Mouse (Mus musculus) natural killer cell, adult 2 months (primary cell): ENCODE measurements around the gene Pdpk1.
"Not testable (repeated sequence)": the region's sequence is repeated elsewhere in the genome, so short reads cannot be mapped to it uniquely, and the experiment has no call there.

Experiments
- DNase-seq, 2 experiments: peaks; one replicate each; pipeline ENCODE4 v3.0.0; 2022; ENCODE audit warnings: low spot score in 2 of 2

The Pdpk1 gene

DNA sequence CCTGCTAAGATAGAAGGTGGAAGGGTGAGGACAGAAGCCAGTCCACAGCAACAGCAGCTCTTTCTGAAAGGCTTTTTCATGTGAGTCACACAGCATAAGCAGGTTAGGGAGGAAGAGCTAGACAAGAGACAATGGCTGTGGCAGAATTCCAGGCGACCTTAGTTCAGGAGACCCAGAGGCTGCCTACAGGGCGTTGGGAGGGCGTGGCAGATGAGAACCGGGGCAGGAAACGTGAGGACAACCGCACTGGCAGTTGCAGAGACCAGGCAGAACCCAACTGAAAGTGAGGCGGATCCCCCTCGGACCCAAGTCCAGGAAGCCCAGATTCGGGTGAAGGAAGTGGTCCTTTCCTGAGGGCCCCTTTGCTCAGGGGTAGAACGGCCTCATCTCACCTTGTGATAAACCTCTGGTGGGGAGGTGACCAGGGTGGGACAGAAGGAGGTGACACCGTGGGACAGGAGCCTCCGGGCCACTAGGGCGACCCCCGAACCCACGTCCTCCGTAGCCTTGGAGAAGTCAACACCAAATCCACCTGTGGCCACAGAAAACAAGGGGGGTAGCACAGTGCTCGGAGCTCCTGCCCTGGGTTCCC lies 12.0 kb upstream of the Pdpk1 start:
- peak in 1 of 2 experiments; percentile 30 for DNase-seq

DNA sequence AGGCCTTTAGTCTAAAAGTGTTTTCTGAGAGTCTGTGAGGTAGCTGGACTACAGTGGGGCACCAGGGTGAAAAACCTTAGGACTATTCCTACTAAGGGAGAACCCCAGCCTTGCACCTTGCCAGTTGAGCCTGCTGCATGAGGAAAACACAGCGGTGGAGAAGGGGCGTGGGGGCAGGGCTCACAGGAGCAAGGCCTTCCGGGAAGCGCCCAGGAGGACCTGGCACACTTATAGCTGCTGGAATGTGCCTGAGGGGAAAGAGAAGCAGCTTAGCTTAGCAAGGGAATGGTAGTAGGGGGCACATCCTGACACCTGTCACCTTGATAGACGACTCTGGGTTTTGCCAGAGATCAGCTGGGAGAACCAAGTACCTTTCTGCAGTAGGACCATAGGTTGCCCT lies 10.7 kb upstream of the Pdpk1 start:
- no peak for DNase-seq

DNA sequence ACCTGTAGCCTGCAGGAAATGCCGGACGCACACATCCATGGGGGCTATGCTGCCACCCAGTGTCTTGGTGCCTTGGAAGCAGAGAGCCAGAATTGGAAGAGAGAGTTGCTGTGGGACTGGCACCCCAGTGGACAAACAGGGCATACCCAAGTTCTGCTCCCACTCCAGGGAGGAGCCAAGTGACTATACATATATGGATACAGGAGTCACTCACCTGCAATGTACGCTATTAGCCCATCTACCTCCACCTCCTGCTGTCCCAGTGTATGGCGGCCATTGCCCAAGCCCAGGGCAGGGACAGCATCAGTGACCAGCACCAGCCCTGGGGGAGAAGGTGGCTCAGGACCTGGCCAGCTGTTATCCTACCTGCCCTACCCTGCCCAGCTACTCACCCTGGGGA lies 6.8 kb upstream of the Pdpk1 start:
- no peak for DNase-seq

DNA sequence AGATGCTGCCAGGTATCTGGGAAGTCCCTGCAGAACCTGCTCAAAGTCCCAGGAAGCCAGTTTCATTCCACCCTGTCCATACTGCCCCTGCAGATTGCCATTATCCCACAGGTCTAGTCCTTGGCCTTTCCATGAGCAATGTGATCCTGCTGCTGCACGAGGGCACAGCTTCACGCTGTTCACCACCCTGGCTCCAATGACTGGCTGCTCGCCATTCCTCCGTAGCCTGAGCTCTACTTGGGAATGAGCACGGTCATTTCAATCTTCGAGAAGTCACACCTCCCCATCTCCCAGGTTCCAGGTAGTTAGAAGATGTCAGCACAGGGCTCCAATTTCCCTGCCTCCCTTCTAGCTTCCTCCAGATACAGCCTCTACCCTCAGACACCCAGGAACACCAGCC lies 6.4 kb upstream of the Pdpk1 start:
- no peak for DNase-seq

DNA sequence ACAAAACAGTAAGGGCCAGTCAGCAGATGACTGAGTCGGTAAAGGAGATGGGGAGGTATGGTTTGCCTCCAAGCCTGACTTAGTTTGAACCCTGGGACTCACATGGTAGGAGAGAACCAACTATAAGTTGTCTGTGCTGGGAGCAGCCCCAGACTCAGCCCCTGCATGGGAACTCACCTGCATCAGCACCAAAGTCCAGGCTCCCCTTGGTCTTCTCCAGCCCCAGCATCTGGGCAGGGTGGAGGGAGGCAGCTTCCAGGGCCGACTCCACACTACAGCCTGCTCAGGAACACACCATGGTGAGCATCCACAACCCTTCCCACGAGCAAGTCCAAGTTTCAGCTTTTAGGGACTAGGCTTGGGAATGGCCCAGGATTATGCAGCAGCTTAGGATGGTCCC lies 5.7 kb upstream of the Pdpk1 start:
- no peak for DNase-seq

DNA sequence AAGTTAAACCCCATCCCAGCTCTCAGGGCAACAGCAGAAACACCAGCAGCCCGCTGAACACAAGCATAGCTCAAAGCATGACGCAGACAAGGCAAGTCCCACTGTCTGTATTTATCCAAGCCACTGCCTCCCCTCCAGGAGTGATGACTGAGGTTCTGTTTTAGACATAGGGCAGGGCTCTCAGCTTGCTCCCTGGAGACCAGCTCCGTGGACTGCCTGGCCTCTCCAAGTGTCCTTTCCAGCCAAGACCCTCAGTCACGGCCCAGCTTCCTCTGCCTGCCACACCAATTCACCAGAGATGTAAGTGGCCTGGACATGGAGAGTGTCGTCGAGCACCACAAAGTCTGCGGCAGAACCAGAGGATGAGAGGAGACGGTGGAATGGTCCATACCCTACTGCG lies 5.0 kb upstream of the Pdpk1 start:
- DNase-seq, result no peak

DNA sequence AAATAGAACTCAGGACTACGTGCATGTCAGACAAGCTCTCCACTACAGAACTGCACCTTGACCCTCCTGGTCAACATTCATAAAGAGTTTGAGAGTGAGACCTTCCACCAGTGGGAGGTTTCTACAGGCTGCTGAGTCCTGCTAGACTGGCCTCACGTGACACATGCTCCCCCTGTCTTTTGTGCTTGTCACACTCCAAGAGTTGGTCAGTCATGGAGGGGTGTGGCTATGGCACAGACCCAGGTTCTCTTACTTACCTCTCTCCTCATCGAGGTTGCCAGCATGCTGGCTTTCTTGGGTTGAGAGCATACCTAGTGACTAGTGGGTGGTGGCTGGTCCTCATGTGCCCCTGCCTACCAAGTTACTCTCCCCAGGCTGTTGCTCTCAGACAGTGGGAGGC lies 3.7 kb upstream of the Pdpk1 start:
- DNase-seq, result no peak

DNA sequence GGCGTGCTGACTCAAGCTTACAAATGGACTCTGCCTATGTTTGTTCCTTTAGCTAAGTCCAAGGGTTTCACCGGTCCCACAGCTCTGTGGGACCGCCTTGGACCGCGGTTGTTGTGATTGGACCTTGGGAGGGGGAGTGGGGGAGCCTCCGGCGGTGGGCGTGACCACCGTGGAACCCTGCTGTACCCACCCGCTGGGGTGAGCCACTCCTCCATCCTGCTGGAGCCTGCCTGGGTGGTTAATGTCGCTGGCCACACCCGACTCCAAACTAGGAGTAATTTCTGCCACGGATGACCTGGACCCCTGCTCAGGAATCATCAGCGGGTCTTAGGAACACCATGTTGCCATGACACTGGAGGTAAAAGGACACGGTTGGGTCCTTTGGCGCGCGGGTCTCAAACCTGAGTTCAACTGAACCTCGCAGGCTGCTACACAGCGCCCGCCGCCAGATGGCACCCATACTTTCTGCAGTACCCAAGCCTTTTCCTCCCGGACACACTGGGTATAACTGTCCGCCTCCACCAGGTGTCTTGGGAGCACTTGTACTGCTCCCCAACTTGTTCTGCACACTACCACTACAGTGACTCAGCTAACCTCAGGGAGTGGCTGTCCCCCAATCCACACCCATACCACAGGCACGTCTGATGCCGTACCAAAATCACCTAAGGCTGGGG lies 1.3 kb upstream of the Pdpk1 start:
- DNase-seq, result peak; percentile 82 to 85

DNA sequence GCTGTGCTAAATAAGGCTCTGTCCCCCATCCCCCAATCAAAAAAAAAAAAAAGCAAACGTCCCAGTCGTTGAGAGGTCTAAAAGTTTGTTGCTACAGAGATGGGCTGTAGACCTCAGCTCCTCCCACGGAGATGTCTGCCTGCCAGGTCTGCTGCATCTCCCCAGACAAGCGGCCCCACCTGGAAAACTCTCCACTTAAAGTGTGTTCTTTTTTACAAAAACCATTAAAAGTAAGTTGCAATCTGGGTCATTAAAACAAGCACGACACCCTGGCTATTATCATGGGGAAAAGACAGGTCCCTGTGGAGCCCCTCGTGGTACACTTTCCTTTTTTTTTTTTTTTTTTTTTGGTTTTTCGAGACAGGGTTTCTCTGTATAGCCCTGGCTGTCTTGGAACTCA lies 658 bp upstream of the Pdpk1 start:
- no peak for DNase-seq

DNA sequence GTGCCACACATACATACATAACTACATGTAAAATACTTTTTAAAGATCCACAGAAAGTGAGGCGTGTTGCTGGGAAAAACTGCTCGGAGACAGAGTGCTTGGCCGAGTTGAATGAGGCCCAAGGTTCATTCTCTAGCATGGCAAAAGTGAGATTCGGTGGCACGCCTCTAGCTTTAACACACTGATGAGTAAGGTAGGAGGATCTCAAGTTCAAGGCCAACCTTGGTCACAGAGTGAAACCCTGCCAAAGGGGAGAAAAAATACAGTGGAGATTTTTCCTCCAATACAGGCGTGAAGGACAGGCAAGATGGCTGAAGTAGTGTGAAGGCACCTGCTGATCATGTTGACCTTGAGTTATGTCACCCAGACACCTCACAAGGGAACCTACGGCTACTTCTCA lies 1.3 kb downstream of the Pdpk1 start:
- DNase-seq, result no peak

DNA sequence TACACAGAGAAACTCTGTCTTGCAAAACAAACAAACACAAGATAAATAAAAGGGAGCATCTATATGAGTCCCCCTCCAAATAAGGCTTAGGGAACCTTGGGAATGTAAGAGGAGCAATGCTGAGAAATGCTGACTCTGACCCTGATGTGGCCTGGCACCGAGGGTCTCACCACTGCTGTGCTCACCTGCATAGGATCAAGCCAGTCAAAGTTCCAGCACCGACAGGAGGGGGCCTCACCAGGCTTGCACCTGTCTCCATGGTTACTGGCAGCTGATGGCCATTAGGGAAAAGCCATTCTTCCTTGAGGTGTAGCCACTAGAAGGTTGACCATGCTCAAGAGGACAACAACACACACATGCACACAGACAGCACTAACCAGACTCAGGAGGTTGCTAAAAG lies 7.8 kb downstream of the Pdpk1 start:
- no peak for DNase-seq

DNA sequence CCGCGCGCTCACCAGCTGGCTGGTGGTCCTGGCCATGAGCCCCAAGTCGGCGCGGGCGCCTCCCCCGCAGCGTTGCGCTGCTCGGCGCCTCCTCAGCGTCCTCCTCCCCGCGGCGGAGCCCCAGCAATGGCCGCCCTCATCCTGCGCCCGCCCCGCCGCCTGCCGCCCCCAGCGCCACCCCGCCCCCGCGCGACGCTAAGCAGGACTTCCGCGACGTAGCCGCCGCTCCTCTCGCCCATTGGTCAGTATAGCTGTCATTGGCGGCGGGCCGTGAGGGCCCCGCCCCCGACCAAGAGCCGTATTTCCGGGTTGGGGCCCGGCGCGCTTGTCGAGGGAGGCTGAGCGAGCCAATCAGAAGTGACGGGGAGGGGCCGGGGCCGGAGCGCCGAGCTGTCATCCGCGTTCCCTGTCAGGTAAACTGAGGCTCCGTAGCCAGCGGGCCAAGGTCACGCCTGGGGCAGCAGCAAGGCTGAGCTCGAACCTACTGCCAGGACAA lies 9.3 kb downstream of the Pdpk1 start:
- DNase-seq, result peak; percentile 93 to 95

DNA sequence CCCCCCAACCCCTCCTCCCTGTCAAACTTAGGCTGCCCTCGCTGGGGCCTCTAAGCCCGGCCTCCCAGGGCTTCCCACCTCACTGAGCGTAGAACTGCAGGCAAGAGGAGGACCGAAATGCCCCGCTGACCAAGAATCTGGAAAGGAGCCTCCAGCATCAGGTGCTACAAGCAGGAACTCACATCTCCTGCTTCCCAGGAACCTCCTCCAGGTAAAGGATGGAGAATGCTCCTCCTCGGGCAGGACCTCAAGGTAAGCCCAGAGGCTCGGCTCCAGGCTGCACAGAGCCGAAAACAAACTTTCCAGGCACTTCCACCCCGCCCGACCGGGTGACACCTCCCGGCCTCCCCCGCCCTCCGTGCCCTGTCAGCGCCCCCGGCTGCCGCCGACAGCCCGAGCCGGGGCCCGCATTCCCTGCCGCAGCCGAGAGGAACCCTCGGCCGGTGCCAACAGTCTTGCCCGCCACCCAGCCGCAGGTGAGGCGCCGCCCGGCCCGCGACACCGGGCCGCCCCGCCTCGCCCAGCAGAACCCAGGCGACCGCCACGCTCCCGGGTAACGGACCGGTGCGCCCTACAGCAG lies 9.8 kb downstream of the Pdpk1 start:
- DNase-seq, result peak; percentile 29 to 35

DNA sequence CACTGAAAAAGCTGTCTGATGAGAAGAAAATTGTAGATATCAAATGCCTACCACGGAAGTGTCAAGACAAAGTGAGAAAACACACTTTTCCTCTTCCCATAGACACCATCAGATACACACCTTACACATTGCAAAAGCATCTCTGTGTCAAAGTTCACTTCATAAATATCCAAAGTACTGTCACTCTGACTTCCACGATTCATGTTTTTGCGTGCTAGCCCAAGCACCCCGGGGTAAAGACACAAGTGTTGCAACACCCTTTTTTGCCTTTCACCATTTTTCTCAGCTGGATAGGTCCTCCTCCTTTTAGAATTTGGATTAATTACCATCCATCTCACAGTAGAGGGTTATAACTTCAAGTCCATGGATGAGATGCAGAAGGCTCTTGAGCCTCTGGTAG lies 10.8 kb downstream of the Pdpk1 start:
- no peak for DNase-seq

DNA sequence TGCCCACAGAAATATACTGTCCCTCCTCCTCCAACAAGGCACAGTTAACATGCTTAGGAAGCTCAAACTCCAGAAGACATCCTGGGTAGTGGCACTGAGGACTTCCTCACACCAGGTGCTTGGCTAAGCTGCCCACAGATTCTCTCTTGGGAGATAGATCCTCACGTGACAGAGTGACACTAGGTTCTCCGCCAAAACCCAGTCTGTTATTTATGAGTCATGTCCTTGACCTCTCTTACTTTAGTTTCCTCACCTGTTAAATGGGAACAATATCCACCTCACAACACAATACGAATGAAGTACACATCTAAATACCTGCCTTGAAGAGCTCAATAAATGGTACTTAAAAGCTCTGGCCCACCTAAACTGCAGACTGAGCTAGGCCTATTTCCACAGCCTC lies 11.5 kb downstream of the Pdpk1 start:
- DNase-seq, result no peak

DNA sequence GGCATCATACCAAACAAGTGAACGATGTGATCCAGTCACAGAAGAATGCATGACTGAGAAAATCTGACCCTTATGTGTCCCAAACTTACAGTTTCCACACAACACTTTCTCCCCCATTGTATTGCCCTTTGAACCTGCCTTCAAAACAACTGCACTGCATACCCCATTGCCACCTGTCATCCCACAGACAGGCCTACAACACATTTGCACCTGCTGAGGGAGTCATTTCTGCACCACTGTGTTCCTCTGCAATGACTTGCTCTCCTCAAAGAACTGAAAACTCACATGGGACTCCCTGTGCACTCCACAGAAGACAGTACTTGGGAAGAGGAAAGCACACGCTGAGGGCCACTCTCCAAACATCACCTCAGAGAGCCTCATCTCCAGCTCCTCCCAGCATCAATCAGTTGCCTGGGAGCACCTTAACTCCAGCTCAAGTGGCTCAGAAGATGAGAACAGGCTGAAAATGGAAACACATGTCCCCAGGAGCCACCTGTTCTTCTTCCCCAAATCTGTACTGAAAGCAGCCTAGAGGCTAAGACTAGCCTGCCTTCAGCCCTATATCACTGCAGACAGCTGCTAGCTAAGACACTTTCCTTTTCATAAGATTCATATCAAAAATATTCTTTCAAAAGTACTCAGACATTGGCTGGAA lies 13.4 kb downstream of the Pdpk1 start:
- DNase-seq, result no peak

DNA sequence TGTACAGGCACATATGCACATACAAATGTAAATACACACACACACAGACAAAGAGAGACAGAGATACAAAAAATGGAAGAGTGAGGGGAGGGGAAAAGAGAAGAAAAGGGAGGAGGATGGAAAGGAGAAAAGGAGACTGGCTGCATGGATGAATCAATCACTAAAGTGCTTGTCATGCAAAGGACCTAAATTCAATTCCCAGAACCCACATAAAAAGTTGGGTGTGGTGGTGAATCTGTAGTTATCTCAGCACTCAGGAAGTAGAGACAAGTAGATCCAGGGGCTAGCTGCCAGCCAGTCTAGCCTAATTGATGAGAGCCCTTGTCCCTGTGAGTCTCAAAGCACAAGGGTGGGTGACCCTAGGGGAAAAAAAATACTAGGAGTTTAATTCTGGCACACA lies 16.7 kb downstream of the Pdpk1 start:
- DNase-seq, result no peak

DNA sequence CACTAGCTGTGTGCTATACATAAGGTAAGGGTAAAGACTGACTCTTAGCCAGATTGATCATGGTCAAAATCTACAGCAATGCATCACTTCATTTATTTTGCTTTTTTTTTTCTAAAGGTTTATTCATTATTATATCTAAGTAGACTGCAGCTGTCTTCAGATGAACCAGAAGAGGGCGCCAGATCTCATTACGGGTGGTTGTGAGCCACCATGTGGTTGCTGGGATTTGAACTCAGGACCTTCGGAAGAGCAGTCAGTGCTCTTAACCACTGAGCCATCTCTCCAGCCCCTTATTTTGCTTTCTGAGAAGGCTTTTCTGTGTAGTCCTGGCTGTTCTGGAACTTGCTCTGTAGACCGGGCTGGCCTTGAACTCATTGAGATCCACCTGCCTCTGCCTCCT lies 17.8 kb downstream of the Pdpk1 start:
- peak in 1 of 2 experiments; percentile 28 for DNase-seq

DNA sequence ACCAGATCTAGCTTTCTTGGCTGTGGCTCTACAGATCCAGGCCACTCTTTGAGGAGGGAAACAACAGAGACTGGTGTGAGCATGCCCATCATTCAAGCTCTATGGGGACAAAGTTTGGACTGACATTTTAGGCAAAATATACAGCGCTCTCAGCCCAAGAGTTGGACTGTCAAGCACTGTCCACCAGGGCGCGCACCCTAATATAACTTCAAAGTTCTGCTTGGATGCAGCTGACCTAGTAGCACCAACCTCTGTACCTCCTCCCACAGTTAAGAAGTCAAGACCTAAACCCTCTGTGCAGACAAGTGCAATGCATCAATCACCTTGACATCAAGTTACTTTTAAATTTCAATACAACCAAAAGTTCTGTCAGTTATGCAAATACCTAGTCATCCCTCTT lies 19.2 kb downstream of the Pdpk1 start:
- DNase-seq, result no peak

DNA sequence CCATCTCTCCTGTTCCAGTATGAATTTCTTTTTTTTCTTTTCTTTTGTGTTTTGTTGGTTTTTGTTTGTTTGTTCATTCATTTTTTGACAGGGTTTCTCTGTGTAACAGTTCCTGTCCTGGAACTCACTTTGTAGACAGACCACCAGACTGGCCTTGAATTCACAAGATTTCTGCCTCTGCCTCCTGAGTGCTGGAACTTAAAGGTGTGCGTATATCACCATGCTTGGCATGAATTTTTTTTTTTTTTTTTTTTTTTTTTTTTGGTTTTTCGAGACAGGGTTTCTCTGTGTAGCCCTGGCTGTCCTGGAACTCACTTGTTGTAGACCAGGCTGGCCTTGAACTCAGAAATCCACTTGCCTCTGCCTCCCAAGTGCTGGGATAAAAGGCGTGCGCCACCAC lies 21.5 kb downstream of the Pdpk1 start:
- not testable (repeated sequence) for DNase-seq

DNA sequence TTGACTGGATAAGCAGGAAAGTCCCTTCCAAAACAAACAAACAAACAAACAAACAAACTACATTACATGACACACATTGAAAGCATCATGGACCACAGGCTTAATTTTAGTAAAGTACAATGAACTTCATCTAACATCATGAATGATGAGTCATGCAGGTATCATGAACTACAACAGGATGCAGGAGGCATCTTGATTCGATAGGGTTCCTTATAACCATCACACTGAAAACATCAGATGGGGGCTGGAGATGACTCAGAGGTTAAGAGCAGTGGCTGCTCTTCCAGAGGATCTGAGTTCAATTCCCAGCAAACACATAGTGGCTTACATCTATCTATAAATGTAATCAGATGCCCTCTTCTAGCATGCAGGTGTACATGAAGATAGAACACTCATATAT lies 23.1 kb downstream of the Pdpk1 start:
- no peak for DNase-seq

DNA sequence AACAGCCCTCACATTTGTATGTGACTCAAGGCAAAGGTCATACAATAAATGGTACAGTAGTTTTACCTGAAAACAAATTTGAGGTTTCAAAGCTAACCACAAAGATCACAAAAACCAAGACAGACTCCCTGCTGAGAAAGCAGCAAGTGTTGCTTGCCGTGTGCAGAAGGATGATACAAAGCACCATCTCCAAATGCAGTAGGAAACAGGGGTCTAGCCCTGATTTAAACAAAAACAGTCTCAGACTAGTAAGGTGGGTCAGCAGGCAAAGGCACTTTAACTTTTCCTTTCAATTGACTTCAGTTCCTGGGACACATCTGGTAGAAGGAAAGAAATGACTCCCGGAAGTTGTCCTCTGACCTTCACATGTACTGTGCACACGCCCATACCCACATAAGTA lies 23.9 kb downstream of the Pdpk1 start:
- DNase-seq, result no peak

DNA sequence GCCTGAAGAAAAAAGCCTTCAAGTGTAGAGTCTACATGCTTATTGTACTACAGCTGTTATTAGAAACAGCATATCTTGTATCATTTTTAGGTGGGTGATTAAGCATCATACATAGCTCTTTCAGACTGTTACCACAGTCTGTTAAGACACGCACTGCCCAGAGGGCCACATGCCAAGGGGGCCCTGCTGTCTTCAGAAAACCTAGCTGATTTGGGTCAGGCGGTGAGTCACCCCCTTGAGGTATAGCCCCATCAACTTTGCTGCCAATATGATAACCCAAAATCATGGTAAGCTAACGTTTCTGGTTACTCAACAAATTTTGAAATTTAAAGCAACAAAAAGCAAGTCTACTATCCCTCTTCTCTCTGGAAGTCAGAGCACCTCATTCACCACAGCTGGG lies 31.3 kb downstream of the Pdpk1 start:
- DNase-seq, result no peak
